11 mouse cellular contexts compared by ENCODE assay signal in the genomic region with DNA sequence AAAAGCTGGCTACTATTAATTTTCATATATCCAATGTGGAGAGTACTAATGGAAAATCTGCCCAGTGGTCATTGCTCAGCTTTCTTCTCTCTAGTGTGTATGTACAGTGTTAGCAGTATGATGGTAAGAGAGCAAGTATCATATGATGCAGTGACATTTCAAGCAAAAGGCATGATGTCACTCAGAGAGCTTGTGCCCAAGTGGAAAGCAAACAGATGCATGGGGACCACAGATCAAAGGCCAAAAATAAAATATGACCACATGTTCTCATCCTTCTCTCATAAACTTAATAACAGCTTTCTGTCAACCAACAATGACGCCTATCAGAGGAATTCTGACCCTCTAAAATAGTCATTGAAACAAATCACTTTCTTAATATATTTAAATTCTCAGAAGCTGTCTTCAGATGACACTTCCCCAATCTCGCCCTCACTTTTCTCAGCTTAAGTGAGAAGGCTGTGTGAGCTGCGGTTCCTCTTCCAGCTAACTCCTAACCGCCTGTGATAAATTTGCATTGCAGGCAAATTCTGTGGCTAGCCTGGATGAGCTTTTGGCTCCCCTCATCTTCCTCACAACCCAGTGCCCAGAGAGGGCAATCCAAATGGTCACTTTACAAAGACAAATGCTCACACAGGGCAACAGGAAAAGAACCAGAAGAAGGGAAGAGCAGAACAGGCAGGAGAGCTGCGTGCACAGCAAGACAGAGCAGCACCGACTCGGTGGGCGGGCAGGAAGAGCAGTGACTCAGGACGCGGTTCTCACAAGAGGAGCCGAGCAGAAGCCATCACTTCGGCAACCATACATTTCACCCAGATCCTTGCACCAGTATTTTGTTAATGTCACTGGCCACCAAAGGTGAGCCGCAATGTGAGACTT. TPM values are rescaled to one million over a fixed set of nuclear protein-coding genes. Genes with fewer than 3 reads are reported as not detected.
DNase-seq lines count a peak whose midpoint lies in the region; ATAC-seq and TF ChIP-seq lines count a peak whose summit lies in the region.
"Had no signal": no experiment of that assay in that cellular context is flagged by ENCODE, and none has a peak within 500 bp of the region (broad histone marks: within the 10 kb centered on the region; RNA-seq: fewer than 3 reads in every experiment).

No protein-coding gene starts in this region.

- TF ChIP-seq CTCF in left cerebral cortex, adult 2 months (IDR thresholded peaks at IDR 0.05), result no peak

- WGBS in forebrain, embryonic 12.5 days, result 93% methylated on average over 13 of the region's 13 CpGs

- H3K4me1 ChIP-seq in forebrain, embryonic 12.5 days, result peaks cover 26% of the 10 kb centered on the region

- DNase-seq in left cerebral cortex, adult 2 months (ENCODE audit: extremely low spot score in 1 of 2, low spot score in 2 of 2), result no peak
- no peak for DNase-seq in left cerebral cortex, postnatal 4 days
- DNase-seq in T-cell, adult 2 months (ENCODE audit: low spot score), result peak; percentile 41
- no peak for DNase-seq in adrenal gland, postnatal 25 days
- DNase-seq in thymus, postnatal 14 days, result no peak

- H3K9ac ChIP-seq in forebrain, embryonic 12.5 days, result no peak overlapping the region
- H3K9ac ChIP-seq: embryonic facial prominence, embryonic 12.5 days; hindbrain, embryonic 15.5 days had no signal

- H3K27ac ChIP-seq in left cerebral cortex, adult 2 months, result peak overlapping the region; percentile 69
- no peak overlapping the region for H3K27ac ChIP-seq in forebrain, embryonic 12.5 days
- H3K27ac ChIP-seq: embryonic facial prominence, embryonic 12.5 days; hindbrain, embryonic 15.5 days; limb, embryonic 10.5 days had no signal

- H3K4me3 ChIP-seq in left cerebral cortex, adult 2 months, result no peak overlapping the region
- no peak overlapping the region for H3K4me3 ChIP-seq in forebrain, embryonic 12.5 days (replicated peaks)
- H3K4me3 ChIP-seq: embryonic facial prominence, embryonic 12.5 days; hindbrain, embryonic 15.5 days; limb, embryonic 10.5 days had no signal

- ATAC-seq in granulocyte monocyte progenitor cell, adult 5-6 weeks (replicated peaks; ENCODE audit: poor library complexity, severe bottlenecking), result peak; percentile 60
- peak; percentile 77 for ATAC-seq in neutrophil, adult 5-6 weeks (ENCODE audit: extremely low read depth, insufficient number of reproducible peaks, low FRiP score, poor library complexity, severe bottlenecking)
- ATAC-seq in forebrain, embryonic 12.5 days (ENCODE audit: low FRiP score), result no peak

- no peak overlapping the region for H3K4me2 ChIP-seq in forebrain, embryonic 12.5 days
- H3K4me2 ChIP-seq: embryonic facial prominence, embryonic 12.5 days; hindbrain, embryonic 15.5 days had no signal

- no peaks in the 10 kb centered on the region for H3K27me3 ChIP-seq in forebrain, embryonic 12.5 days
- H3K27me3 ChIP-seq: embryonic facial prominence, embryonic 12.5 days; hindbrain, embryonic 15.5 days had no signal

- no peaks in the 10 kb centered on the region for H3K9me3 ChIP-seq in forebrain, embryonic 12.5 days
- H3K9me3 ChIP-seq: embryonic facial prominence, embryonic 12.5 days; hindbrain, embryonic 15.5 days; limb, embryonic 10.5 days had no signal

- intact Hi-C loops in left cerebral cortex, adult 2 months (cut with DNase I), result no loop called here
- intact Hi-C loops in left cerebral cortex, postnatal 4 days (cut with DNase I), result no loop called here

- H3K36me3 ChIP-seq in forebrain, embryonic 12.5 days (replicated peaks), result peaks cover 25% of the 10 kb centered on the region

RNA-seq across cellular contexts. Expression of a gene that starts 5.2 kb away (rescaled TPM):
- total RNA-seq in left cerebral cortex, adult 2 months (2021), result 10 to 100 TPM; 18.8 to 21.4 TPM
- 10 to 100 TPM; 25.4 to 27.0 TPM for total RNA-seq in left cerebral cortex, postnatal 4 days (2021)
- total RNA-seq in granulocyte monocyte progenitor cell, adult 5-6 weeks (2014; fragmentation: Nextera tagmentation), result 55.0 and 74.2 TPM in 2 replicates
- 41.3 and 50.3 TPM in 2 replicates for total RNA-seq in granulocyte monocyte progenitor cell, adult 5-6 weeks (2017)
- total RNA-seq in neutrophil, adult 5-6 weeks (2017), result 78.6 and 82.3 TPM in 2 replicates
- 36.3 and 42.4 TPM in 2 replicates for total RNA-seq in adrenal gland, postnatal 25 days (2021)
- 32.5 and 32.7 TPM in 2 replicates for polyA plus RNA-seq in forebrain, embryonic 12.5 days (2016; fragmentation: Nextera tagmentation; extraction: Ambion mirVana)

RNA-seq across cellular contexts. Expression of a gene that starts 56.1 kb away (rescaled TPM):
- total RNA-seq in left cerebral cortex, adult 2 months (2021), result 10 to 100 TPM; 21.1 to 30.0 TPM
- 10 to 100 TPM; 13.3 to 16.0 TPM for total RNA-seq in left cerebral cortex, postnatal 4 days (2021)
- total RNA-seq in granulocyte monocyte progenitor cell, adult 5-6 weeks (2014; fragmentation: Nextera tagmentation), result 56.7 and 73.7 TPM in 2 replicates
- 29.6 and 35.3 TPM in 2 replicates for total RNA-seq in granulocyte monocyte progenitor cell, adult 5-6 weeks (2017)
- 31.5 and 44.2 TPM in 2 replicates for total RNA-seq in neutrophil, adult 5-6 weeks (2017)
- 3.6 and 4.3 TPM in 2 replicates for total RNA-seq in adrenal gland, postnatal 25 days (2021)
- 5.8 and 6.5 TPM in 2 replicates for polyA plus RNA-seq in forebrain, embryonic 12.5 days (2016; fragmentation: Nextera tagmentation; extraction: Ambion mirVana)
